Mouse (Mus musculus) heart, adult 2 months (tissue): ENCODE measurements around the gene Arhgef18.

ENCODE experiments used
- EP300 ChIP-seq: fragments of 200-500 bp; IDR thresholded peaks from 2 replicates; pipeline ENCODE4 v1.6.1; 2011; ENCODE audit warnings: low read depth, low read length, control low read depth; ENCODE audit not compliant: insufficient read depth
- POLR2A ChIP-seq: fragments of 200-500 bp; IDR thresholded peaks from 2 replicates; pipeline ENCODE4 v1.6.1; 2011; ENCODE audit warnings: mild to moderate bottlenecking, low read depth, low read length, control low read depth; ENCODE audit not compliant: insufficient read depth

DNA sequence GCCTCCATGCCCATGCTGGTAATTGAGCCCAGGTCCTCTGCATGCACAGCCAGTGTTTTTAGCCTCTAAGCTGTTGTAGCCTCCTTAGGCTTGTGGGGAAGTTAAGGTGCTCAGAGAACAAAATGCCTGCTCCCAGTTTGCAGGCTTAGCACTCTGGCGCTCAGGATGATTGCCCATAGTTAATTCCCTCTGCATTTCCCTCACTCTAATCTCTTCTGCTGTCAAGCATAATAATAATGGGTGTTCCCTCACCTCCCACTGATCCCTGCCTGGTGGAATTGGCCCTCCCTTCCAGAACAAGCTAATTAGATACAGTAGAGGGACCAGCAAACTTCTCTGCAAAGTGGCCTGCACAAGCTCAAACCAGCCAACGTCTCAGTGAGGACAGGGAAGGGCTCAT, 7.7 kb downstream of the Arhgef18 start:
- TF ChIP-seq POLR2A (no peak), EP300 (no peak)
